Mouse (Mus musculus): ENCODE data around the gene Rnf8.

Gene Rnf8

GRCm38 (mm10) chr17:29679038-29679767 lies 64.6 kb downstream of the Rnf8 start:
- in situ Hi-C loops (cut with MboI; ENCODE audit: low sequenced_read_pairs) = no loop called here

GRCm38 (mm10) chr17:29680174-29680573 lies 65.6 kb downstream of the Rnf8 start:
- in situ Hi-C loops (cut with MboI; ENCODE audit: low sequenced_read_pairs) = no loop called here

- in situ Hi-C loops (cut with MboI; ENCODE audit: low sequenced_read_pairs) = no loop called here
Measured at GRCm38 (mm10) chr17:29680921-29681320, 66.3 kb downstream of the Rnf8 start.

GRCm38 (mm10) chr17:29681669-29682068 lies 67.1 kb downstream of the Rnf8 start:
- in situ Hi-C loops (cut with MboI; ENCODE audit: low sequenced_read_pairs) = no loop called here

GRCm38 (mm10) chr17:29682261-29682660 lies 67.7 kb downstream of the Rnf8 start:
- in situ Hi-C loops (cut with MboI; ENCODE audit: low sequenced_read_pairs) = no loop called here

GRCm38 (mm10) chr17:29683127-29683526 lies 68.5 kb downstream of the Rnf8 start:
- in situ Hi-C loops (cut with MboI; ENCODE audit: low sequenced_read_pairs) = no loop called here

- in situ Hi-C loops (cut with MboI; ENCODE audit: low sequenced_read_pairs) = no loop called here
Measured at GRCm38 (mm10) chr17:29684275-29684674, 69.7 kb downstream of the Rnf8 start.

- in situ Hi-C loops (cut with MboI; ENCODE audit: low sequenced_read_pairs) = no loop called here
Measured at GRCm38 (mm10) chr17:29686771-29687170, 72.2 kb downstream of the Rnf8 start.

- in situ Hi-C loops (cut with MboI; ENCODE audit: low sequenced_read_pairs) = no loop called here
Measured at GRCm38 (mm10) chr17:29687373-29687772, 72.8 kb downstream of the Rnf8 start.

- in situ Hi-C loops (cut with MboI; ENCODE audit: low sequenced_read_pairs) = no loop called here
Measured at GRCm38 (mm10) chr17:29688610-29689009, 74.0 kb downstream of the Rnf8 start.

- in situ Hi-C loops (cut with MboI; ENCODE audit: low sequenced_read_pairs) = no loop called here
Measured at GRCm38 (mm10) chr17:29690257-29690656, 75.7 kb downstream of the Rnf8 start.

GRCm38 (mm10) chr17:29692827-29693226 lies 78.2 kb downstream of the Rnf8 start:
- in situ Hi-C loops (cut with MboI; ENCODE audit: low sequenced_read_pairs) = no loop called here

- in situ Hi-C loops (cut with MboI; ENCODE audit: low sequenced_read_pairs) = no loop called here
Measured at GRCm38 (mm10) chr17:29693571-29693970, 79.0 kb downstream of the Rnf8 start.

GRCm38 (mm10) chr17:29694516-29694915 lies 79.9 kb downstream of the Rnf8 start:
- in situ Hi-C loops (cut with MboI; ENCODE audit: low sequenced_read_pairs) = no loop called here

Measured in CH12F3 (cell line).